Mouse (Mus musculus): Measurements from ENCODE around the gene Trem3.

The Trem3 gene

DNA sequence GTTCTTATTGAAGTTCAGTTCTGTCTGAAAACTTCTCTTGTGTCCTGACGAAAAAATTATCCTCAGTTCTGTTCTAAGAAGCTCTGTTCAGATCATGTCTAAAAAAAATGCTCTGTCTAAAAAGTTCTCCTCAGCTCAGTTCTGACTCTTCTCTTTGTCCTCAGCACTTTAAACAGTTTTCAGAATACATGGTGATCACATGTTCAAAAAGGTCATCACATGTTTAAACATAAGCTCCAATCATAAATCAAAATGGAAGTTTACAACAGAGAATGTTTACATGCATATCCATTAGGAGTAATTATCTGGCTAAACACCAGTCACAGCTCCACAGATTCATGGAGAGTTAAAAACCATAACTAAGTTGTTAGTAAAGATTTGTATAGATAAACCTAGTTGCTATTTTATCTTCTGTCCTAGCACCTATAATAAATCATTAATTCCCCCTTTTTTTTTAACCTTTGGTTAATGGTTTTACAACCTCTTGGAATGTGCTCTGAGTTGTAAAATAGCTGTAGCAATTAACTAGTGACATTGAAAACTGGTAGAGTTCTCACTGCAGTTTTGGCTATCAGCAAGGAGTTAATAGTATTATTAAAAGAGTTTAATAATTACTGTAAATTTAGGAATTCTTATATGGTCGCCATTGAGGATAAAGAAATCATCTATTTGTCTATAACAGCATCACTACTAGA lies 19.2 kb downstream of the Trem3 start:
- ChIA-PET POLR2A (interaction anchor here in 2 of 4 experiments (1.1 to 1.4 kb wide), 4 partner anchors 8 to 12 kb away, joined by 3 to 4 read pairs (median 4); no protein-coding TSS in a partner anchor), CTCF (no interaction called here)

DNA sequence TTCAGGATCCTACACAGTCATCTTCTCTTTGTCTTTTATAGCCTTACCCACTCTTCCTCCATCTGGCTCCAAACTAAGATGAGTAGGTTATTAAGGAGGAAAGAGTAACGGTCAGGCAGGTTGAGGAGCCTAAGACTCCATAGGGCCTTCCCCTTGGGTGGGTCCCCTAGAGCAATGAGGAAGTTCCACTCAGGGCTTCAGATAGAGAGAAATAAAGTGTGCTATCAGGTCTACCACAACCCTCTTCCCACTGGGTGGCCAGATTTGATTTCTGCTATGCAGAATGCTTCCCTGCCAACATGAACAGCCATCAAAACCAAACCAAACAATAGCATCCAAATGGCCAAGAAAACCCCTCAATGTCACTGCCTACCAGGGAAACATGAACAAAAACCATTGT lies 20.0 kb downstream of the Trem3 start:
- POLR2A ChIA-PET: interaction anchor here in 1 of 4 experiments (1.1 kb wide), 1 partner anchor 8 kb away, joined by 3 read pairs; no protein-coding TSS in a partner anchor
- CTCF ChIA-PET: interaction anchor here in 1 of 4 experiments (0.6 kb wide), 1 partner anchor 166 kb away, joined by 3 read pairs; no protein-coding TSS in a partner anchor

DNA sequence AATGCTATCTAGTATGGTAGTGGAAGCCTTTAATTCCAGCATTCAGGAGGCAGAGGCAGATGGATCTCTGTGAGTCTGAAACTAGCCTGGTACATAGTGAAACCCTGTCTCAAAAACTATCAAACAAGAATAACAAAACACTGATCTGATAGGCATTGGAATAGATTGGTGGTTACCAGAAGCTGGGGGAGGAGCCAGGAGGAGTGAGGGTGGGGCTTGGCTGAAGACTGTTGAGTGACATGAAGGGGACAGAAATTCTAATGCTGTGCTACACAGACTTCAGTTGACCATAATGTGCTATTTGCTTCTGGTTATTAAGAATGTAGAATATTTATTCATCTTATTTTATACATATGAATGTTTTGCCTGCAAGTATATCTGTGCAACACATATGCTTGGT lies 20.7 kb downstream of the Trem3 start:
- CTCF ChIA-PET: interaction anchor here in 1 of 4 experiments (0.6 kb wide), 1 partner anchor 167 kb away, joined by 3 read pairs; no protein-coding TSS in a partner anchor

DNA sequence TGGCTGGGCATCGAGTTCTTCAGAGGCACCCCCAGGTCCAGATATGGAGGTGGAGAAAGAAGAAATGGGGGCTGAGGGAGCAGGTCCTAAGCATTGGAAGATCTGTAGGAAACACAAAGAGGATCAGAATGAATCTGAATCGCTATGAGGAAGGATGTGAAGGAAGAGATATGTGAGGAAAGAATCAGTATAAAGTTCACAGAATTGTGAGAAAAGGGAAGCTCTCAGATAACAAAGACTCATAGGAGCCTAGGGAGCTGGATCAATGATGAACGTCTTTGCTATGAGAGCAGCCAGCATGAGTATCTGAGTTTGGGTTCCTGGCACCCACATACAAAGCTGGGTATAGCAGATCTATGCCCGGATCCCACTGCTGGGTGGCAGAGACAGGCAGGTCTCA lies 22.3 kb downstream of the Trem3 start:
- ChIA-PET POLR2A (interaction anchor here in 2 of 4 experiments (0.6 to 1.2 kb wide), 2 partner anchors 12 to 750 kb away, joined by 3 read pairs; no protein-coding TSS in a partner anchor), CTCF (interaction anchor here in 1 of 4 experiments (0.7 kb wide), 1 partner anchor 17 kb away, joined by 3 read pairs; no protein-coding TSS in a partner anchor)

More for the DNA sequence above, 20.7 kb downstream of the Trem3 start:
- POLR2A ChIA-PET: no interaction called here

DNA sequence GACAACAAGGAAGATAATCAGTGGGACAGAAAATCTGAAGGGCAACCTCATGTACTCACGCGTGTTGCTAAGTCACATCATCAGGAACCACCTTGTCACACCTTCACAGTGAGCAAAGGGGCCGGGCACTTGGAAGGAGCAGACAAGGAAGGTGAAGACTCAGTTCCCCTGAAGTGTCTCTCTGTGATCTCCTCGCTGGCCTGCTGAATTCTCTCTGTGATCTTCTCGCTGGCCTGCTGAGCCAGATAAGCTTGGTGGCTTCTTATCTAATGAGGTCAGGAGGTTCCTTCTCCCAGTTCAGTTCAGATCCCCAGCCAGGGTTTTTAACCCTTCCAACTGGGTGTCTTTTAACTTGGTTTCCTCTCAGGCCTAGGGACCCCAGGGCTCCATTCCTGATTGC lies 24.6 kb downstream of the Trem3 start:
- ChIA-PET POLR2A (interaction anchor here in 2 of 4 experiments (0.8 to 1.5 kb wide), 7 partner anchors 10 to 152 kb away, joined by 3 to 5 read pairs (median 3); no protein-coding TSS in a partner anchor), CTCF (interaction anchor here in 2 of 4 experiments (0.7 to 1.2 kb wide), 3 partner anchors 22 to 171 kb away, joined by 3 read pairs; no protein-coding TSS in a partner anchor)

DNA sequence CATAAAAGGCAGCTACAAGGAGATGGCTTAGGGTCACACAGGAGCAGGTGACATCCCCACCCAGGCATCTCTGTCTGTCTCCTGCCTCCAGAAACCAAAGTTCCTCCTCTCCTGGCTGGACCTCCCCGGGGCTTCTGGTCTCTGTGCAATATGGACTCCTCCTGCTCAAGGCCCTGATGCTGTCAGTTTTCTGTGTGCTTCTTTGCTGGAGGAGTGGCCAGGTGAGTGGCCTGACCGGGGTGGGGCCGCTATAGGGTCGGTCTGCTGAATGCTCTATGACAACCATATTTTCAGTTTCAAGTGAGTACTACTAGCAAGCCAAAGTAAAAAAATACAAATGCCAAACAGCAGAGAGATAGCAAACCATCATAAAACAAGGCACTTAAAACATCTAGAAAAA lies 25.0 kb downstream of the Trem3 start:
- CTCF ChIA-PET: interaction anchor here in 2 of 4 experiments (0.6 to 3.6 kb wide), 8 partner anchors 15 to 400 kb away, joined by 3 to 15 read pairs (median 4); no protein-coding TSS in a partner anchor
- POLR2A ChIA-PET: interaction anchor here in 2 of 4 experiments (0.8 to 1.5 kb wide), 7 partner anchors 10 to 153 kb away, joined by 3 to 5 read pairs (median 3); no protein-coding TSS in a partner anchor

DNA sequence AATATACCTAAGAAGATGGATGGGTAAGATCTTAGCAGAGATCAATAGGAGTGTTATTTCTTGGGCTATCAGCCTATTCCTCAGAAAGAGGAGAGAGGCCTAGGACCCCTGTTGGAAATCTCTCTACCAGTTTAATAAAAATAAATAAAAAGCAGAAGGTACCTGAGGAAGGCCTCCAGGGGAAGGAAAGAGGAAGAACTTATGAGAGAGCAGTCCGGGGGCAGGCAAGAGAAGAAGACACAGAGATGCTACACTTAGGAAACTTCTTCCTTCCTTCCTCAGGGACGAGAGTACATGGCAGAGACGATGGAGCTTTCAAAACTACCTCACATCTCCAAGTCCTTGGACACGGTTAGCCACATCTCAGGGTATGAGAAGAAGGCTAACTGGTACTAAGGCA lies 26.5 kb downstream of the Trem3 start:
- POLR2A ChIA-PET: interaction anchor here in 3 of 4 experiments (0.5 to 2.4 kb wide), 15 partner anchors 8 to 726 kb away, joined by 3 to 15 read pairs (median 4); partner anchors contain the start of genes Apobec2 (in 1 of the 3), Nfya (in 1 of the 3) and Oard1 (in 1 of the 3)
- CTCF ChIA-PET: interaction anchor here (0.5 to 3.6 kb wide), 19 partner anchors 8 to 264 kb away, joined by 3 to 17 read pairs (median 3); no protein-coding TSS in a partner anchor

DNA sequence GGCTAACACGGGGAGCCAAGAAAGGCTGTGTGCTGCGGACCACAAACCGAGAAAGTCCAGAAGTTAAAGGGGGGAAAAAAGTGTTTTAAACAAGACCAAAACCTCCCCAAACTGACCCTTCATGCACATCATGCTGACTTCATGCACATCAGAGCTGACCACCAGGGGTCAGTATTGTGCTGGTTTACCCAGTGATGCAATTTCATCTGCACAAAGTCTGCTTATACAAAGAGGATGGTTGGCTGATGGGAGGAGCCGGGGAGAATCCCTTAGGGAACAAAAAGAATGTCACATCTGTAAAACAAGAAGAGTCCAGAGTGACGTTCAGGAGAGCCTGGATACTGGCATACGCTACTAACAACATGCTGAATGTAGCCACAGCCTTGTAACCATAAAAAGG lies 27.3 kb downstream of the Trem3 start:
- ChIA-PET CTCF (interaction anchor here in 3 of 4 experiments (0.9 to 3.6 kb wide), 19 partner anchors 8 to 263 kb away, joined by 3 to 17 read pairs (median 3); no protein-coding TSS in a partner anchor), POLR2A (interaction anchor here in 3 of 4 experiments (0.5 to 3.6 kb wide), 37 partner anchors 8 to 725 kb away, joined by 3 to 25 read pairs (median 4); partner anchors contain the start of genes Apobec2 (in 1 of the 3), Nfya (in 1 of the 3), Oard1 (in 1 of the 3) and Tspo2 (in 1 of the 3))

DNA sequence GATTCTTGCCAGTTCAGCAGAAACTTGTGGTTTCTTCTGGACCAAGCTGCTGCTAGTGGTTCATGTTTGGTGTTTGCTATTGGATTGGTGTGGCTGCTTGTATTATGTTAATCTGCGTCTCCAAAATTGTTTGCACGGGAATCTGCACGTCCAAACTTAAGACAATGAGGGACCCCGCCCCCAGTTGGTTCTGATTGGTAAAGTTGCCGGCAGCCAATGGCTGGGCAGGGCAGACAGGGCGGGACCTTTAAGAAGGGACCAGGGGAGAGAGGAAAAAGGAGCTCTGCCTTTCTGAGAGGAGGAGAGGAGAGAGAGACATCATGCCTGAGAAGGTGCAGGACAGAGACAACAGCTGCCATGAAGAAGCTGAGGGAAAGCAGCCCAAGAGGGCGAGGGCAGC lies 28.2 kb downstream of the Trem3 start:
- POLR2A ChIA-PET: interaction anchor here in 3 of 4 experiments (0.5 to 3.6 kb wide), 33 partner anchors 8 to 1208 kb away, joined by 3 to 25 read pairs (median 3); partner anchors contain the start of genes Nfya (in 1 of the 3) and Oard1 (in 1 of the 3)
- CTCF ChIA-PET: interaction anchor here in 3 of 4 experiments (0.7 to 3.6 kb wide), 10 partner anchors 11 to 175 kb away, joined by 3 to 17 read pairs (median 3); no protein-coding TSS in a partner anchor

DNA sequence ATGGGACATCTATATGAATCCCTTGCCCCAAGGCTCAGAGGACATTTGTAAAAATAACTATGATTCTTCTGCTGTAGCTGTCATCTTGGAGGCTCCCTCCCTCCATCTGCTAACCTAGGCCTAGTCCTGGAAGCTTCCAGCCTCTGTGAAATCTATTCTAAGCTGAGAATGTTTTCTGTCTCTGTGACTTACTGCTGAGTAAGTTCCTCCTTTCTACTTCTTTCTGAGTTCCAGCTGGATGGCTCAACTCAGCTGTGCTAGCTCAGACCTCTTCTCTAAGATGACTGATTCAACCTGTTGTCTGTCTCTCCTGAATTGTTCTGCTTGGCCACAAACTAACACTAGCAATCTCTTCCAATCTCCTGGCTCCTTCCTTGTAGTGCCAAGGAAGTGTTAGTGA lies 30.8 kb downstream of the Trem3 start:
- ChIA-PET CTCF (interaction anchor here in 1 of 4 experiments (1.3 kb wide), 1 partner anchor 8 kb away, joined by 5 read pairs; no protein-coding TSS in a partner anchor), POLR2A (interaction anchor here in 2 of 4 experiments (1.2 to 1.6 kb wide), 4 partner anchors 9 to 148 kb away, joined by 3 to 4 read pairs (median 3); no protein-coding TSS in a partner anchor)

DNA sequence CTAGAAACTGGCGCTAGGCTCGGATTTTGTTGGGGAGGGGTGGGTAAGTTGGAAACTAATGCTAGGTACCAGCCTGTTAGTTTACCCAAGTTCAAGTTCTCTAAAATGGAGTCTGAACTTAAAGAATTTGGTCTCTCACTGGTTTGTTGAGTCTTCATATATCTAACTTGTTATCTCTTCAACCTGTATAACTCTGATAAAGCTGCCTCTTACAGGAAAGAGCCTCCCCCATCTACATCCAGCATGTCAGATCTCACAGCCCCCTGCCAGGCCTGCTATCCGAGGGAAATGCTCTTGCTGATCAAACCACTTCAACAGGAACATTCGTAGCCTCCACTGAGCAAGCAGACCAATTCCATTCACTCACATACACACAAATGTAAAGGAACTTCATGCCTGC lies 31.4 kb downstream of the Trem3 start:
- CTCF ChIA-PET: no interaction called here
- POLR2A ChIA-PET: interaction anchor here in 2 of 4 experiments (1.2 to 1.5 kb wide), 3 partner anchors 8 to 44 kb away, joined by 3 to 4 read pairs (median 3); no protein-coding TSS in a partner anchor

DNA sequence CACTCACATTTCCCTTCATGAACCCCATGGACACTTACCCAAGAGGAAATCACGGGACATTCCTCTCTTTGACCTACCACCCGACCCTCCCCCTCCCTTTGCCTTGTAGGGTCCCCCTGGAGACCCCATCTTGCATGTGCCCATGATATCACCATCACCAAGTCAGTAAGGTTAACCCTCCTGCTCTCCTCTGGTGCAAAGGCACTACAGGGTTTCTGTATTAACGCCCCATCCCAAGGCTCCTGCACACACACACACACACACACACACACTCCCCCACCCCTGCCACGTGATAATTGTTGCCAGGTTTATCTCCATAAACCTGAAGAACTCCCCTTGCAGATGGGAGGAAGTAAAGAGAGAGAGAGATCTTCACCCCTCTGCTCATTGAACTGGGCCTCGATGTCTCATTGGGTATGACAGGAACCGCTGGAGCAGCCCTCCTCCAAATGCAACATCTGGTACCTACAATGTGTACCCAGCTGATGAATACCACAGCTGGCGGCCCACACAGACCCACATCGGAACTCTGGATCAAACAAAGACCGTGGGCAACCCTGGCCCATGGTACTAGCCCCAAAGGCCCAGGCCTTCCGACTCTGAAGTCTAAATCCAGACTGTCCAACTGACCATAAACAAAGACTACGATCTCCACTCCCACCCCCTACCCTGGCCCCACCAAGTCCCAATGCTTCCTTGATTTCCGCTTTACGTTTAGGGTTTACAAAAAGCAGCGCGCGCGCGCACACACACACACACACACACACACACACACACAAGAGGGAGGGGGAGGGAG lies 33.6 kb downstream of the Trem3 start:
- ChIA-PET POLR2A (interaction anchor here in 2 of 4 experiments (0.7 to 1.2 kb wide), 2 partner anchors 42 to 180 kb away, joined by 3 to 5 read pairs; no protein-coding TSS in a partner anchor), CTCF (interaction anchor here in 2 of 4 experiments (0.5 to 1.2 kb wide), 2 partner anchors 161 to 174 kb away, joined by 3 to 17 read pairs; no protein-coding TSS in a partner anchor)

DNA sequence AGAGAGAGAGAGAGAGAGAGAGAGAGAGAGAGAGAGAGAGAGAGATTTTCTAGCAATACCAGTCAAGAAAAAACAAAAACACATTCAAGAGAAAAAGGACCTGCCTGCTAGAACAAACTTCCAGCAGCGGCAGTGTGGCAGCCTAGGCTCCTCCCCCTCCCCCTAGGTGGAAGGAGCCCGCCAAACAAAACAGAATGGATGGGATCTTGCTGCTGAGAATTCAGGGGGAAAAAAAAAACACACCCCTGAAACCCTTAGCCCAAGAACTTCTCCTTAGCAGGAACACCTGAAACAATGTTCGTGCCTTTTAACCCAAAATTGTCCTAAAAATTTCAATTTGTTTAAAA lies 34.1 kb downstream of the Trem3 start:
- ChIA-PET POLR2A (no interaction called here), CTCF (interaction anchor here in 1 of 4 experiments (1.2 kb wide), 1 partner anchor 162 kb away, joined by 3 read pairs; no protein-coding TSS in a partner anchor)

DNA sequence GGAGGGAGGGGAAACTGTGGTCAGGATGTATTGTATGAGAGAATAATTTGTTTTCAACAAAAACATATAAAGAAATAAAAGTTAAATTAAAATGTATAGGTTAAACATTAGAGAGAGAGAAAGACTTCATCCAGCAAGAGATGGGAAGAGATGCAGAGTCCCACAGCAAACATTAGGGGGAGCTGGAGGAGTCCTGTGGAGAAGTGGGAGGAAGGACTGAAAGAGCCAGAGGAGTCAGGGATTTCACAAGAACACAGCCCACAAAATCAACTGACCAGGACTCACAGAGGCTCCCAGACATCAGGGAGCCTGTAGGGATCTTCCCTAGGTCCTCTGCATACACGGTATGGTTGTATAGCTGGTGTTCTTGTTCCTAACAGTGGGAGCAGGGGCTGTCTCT lies 39.2 kb downstream of the Trem3 start:
- POLR2A ChIA-PET: interaction anchor here in 2 of 4 experiments (0.7 to 2.8 kb wide), 8 partner anchors 8 to 262 kb away, joined by 3 to 25 read pairs (median 3); no protein-coding TSS in a partner anchor
- CTCF ChIA-PET: interaction anchor here in 3 of 4 experiments (0.6 to 2.2 kb wide), 22 partner anchors 9 to 1540 kb away, joined by 3 to 17 read pairs (median 4); no protein-coding TSS in a partner anchor

DNA sequence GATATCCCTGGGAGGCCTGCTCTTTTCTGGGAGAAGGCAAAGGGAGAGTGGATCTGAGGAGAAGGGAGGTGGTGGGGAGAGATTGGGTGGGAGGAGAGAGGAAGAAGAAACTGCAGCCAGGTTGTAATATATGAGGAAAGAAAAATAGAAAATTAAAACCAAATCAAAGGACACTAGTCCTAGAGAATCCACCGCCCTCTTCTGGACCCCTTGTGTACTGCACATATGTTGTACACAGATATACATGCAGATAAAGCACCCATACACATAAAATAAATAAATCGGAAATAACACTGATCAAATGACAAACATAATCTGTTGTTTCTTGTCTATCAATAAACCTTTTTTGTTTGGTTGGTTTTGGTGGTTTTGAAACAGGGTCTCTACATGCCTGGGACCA lies 39.7 kb downstream of the Trem3 start:
- POLR2A ChIA-PET: interaction anchor here in 2 of 4 experiments (0.7 to 2.8 kb wide), 8 partner anchors 9 to 36 kb away, joined by 3 to 25 read pairs (median 3); no protein-coding TSS in a partner anchor
- CTCF ChIA-PET: interaction anchor here in 3 of 4 experiments (0.6 to 2.2 kb wide), 21 partner anchors 9 to 1539 kb away, joined by 3 to 17 read pairs (median 3); no protein-coding TSS in a partner anchor

DNA sequence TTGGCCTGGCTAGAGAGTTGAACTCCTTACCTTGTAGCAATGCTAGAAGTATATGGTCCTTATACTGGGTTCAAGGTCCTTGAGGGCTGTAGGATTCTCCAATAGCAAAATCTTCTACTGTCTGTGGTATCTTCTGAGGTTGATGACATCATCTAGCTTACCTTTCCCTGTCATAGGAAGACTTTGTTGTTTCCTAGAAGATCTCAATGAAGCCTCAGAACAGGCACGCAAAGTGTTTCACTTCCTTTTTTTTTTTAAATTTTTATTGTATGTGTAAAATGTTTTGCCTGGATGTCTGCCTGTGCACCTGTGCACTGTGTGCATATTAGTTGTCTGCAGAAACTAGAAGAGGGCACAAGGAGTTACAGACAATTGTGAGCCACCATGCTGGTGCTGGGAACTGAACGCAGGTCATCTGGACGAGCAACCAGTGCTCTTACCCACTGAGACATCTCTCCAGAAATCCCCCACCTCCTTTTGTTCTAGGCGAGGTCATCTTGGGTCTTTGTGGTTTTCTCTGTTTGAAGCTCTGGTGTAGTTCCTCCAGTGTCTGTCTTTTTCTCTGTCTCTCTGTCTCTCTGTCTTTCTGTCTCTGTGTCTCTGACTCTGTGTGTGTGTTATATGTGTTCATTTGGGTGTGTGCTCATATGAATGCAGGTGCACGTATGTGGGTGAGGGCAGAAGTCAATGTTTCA lies 46.1 kb downstream of the Trem3 start:
- ChIA-PET POLR2A (interaction anchor here in 1 of 4 experiments (1.6 kb wide), 1 partner anchor 67 kb away, joined by 3 read pairs; no protein-coding TSS in a partner anchor), CTCF (no interaction called here)

DNA sequence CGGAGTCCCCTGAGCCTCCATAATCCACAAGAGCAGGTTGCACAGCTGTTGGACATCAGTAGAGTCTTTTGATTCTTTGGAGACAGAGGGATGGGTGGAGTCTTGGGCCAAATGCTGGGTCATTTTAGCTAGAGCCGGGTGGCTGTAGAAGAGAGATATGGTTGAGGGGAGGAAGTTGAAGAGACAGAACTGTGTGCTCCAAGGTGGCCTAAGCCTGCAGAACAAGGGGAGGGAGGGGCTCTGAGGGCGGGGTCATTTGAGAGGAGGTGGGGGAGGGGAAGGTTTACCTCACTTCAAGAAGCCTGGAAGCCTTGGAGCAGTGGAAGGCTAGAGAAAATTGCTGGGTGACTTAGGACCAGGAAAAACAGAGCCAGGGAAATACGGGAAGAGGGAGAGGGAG lies 51.6 kb downstream of the Trem3 start, which contains the start of gene Treml2:
Treml2 (plus strand) TSS at position 296 of the 400 bp plus-strand sequence.
- ChIA-PET POLR2A (interaction anchor here in 2 of 4 experiments (0.6 to 0.7 kb wide), 2 partner anchors 38 to 345 kb away, joined by 3 to 13 read pairs; no protein-coding TSS in a partner anchor), CTCF (interaction anchor here in 1 of 4 experiments (0.6 kb wide), 2 partner anchors 312 to 909 kb away, joined by 3 to 4 read pairs; no protein-coding TSS in a partner anchor)

Data from embryonic stem cell, embryonic (primary cell).